Mouse (Mus musculus) retina, adult 2 months (tissue): ENCODE results near the gene Ikbke.

ENCODE experiments used
- DNase-seq: peaks from one replicate; pipeline ENCODE4 v3.0.0-alpha.2; 2012; ENCODE audit warnings: low read depth, low spot score

The Ikbke gene

GRCm38 (mm10) chr1:131239576-131240193 is 39.7 kb downstream of the Ikbke start:
- DNase-seq = no peak

- no peak for DNase-seq
Observed at GRCm38 (mm10) chr1:131238931-131239381, 40.5 kb downstream of the Ikbke start.

- no peak for DNase-seq
Observed at GRCm38 (mm10) chr1:131236077-131236476, 43.3 kb downstream of the Ikbke start.

GRCm38 (mm10) chr1:131233527-131233926 is 45.9 kb downstream of the Ikbke start:
- no peak for DNase-seq

GRCm38 (mm10) chr1:131228659-131229058 is 50.7 kb downstream of the Ikbke start:
- DNase-seq = no peak

GRCm38 (mm10) chr1:131228225-131228624 is 51.2 kb downstream of the Ikbke start:
- DNase-seq = no peak

- DNase-seq = no peak
Observed at GRCm38 (mm10) chr1:131224848-131225471, 54.4 kb downstream of the Ikbke start.

GRCm38 (mm10) chr1:131223345-131223744 is 56.1 kb downstream of the Ikbke start:
- DNase-seq = no peak

GRCm38 (mm10) chr1:131221822-131222590 is 57.4 kb downstream of the Ikbke start:
- no peak for DNase-seq

- DNase-seq = no peak
Observed at GRCm38 (mm10) chr1:131218933-131219332, 60.5 kb downstream of the Ikbke start.

- no peak for DNase-seq
Observed at GRCm38 (mm10) chr1:131213361-131213760, 66.0 kb downstream of the Ikbke start.

GRCm38 (mm10) chr1:131212956-131213355 is 66.5 kb downstream of the Ikbke start:
- DNase-seq = no peak

GRCm38 (mm10) chr1:131211655-131212054 is 67.8 kb downstream of the Ikbke start:
- no peak for DNase-seq

- no peak for DNase-seq
Observed at GRCm38 (mm10) chr1:131209971-131210426, 69.4 kb downstream of the Ikbke start.

GRCm38 (mm10) chr1:131208800-131209199 is 70.6 kb downstream of the Ikbke start:
- DNase-seq = no peak

- DNase-seq = no peak
Observed at GRCm38 (mm10) chr1:131208081-131208480, 71.3 kb downstream of the Ikbke start.

GRCm38 (mm10) chr1:131207531-131207930 is 71.9 kb downstream of the Ikbke start:
- no peak for DNase-seq

GRCm38 (mm10) chr1:131206342-131206741 is 73.1 kb downstream of the Ikbke start:
- DNase-seq = no peak

- DNase-seq = no peak
Observed at GRCm38 (mm10) chr1:131204461-131204860, 74.9 kb downstream of the Ikbke start.
